Mouse (Mus musculus): Measurements from ENCODE around the gene Scnn1a. TPM values are rescaled to one million over a fixed set of nuclear protein-coding genes. Genes with fewer than 3 reads are reported as not detected.

Scnn1a gene
- polyA plus RNA-seq, 1 experiment, result 0.16 TPM

DNA sequence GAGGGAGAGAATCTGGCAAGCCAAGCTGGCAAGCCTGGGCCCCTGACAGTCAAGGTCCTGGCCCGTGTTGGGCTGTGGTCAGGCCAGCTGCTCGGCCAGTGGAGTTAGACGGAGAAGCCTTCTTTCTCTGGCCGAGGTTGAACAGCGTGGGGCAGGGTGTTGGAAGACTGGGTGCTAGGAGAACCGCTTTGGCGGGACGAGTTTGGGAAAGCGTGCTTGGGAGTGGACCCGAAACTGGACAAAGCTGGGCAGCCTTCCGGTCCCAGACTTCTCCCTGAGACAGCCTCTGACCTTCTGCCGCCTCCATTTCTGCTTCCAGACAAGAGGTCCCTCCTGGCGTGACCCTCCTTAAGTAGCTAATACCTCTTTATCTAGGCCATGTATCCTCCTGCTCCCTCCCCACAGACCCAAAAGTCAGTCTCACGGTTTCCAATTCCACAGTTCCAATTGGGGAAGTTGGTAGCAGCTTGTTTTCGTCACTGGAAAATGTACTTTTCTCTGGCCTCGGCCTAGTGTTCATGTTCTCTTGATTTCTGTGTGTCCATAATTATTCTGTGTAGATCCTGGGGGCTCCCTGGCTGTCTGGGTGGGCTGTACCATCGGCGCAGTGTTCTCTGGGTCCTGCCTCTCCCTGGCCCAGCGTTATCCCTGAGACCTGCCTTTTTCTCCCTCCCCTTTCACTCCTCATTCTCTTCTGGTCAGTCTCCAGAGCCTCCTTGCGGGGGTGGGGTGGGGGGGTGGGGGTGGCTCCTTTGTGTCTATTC, 30.0 kb downstream of the Scnn1a start:
- no peak for TF ChIP-seq MYOD1 (IDR thresholded peaks at IDR 0.05; ENCODE audit: control insufficient read depth, insufficient read length, low read depth)
- no peak for TF ChIP-seq MYOG (IDR thresholded peaks at IDR 0.05; ENCODE audit: control insufficient read depth, extremely low read depth, insufficient read length)
- TF ChIP-seq CEBPB (IDR thresholded peaks at IDR 0.05; ENCODE audit: low read depth), result no peak
- TF ChIP-seq USF1 (IDR thresholded peaks at IDR 0.05; ENCODE audit: low read depth), result no peak
- TF ChIP-seq MAX (IDR thresholded peaks at IDR 0.05), result no peak
- no peak for TF ChIP-seq CTCF (IDR thresholded peaks at IDR 0.05; ENCODE audit: control insufficient read depth, insufficient read depth, insufficient read length)
- TF ChIP-seq FOSL1 (IDR thresholded peaks at IDR 0.05; ENCODE audit: insufficient read depth, low read length, poor library complexity, severe bottlenecking), result no peak
- peaks cover 3% of the 10 kb centered on the region for H3K36me3 ChIP-seq (ENCODE audit: control insufficient read depth, insufficient read depth)
- H3K4me3 ChIP-seq (ENCODE audit: insufficient read depth, poor library complexity, severe bottlenecking), result peak overlapping the region; percentile 80
- peak overlapping the region; percentile 92 for H3ac ChIP-seq (ENCODE audit: control insufficient read depth, insufficient read length, low read depth)
- H3K27me3 ChIP-seq (ENCODE audit: control insufficient read depth, insufficient read depth, insufficient read length), result no peaks in the 10 kb centered on the region
- H3K79me3 ChIP-seq (ENCODE audit: low read depth), result peaks cover 47% of the 10 kb centered on the region
- H3K79me2 ChIP-seq (ENCODE audit: control insufficient read depth, insufficient read depth), result peaks cover 61% of the 10 kb centered on the region

DNA sequence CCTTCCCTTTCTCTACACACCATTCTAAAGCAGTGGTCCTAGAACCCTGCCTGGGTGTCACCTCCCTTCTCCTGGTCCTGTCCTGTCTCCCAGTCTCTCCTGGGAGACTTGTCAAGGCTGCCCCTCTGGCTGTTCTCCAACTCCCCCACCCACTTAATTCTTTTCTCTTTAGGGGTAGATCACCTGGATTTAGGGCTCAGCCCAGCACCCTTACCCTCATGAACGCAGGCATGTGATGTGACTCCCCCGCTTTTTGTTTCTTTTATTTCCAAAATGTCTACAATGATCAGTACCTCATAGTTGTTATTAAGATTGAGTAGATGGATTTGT, 30.5 kb downstream of the Scnn1a start:
- Histone ChIP-seq H3ac (ENCODE audit: control insufficient read depth, insufficient read length, low read depth) (no peak overlapping the region), H3K27me3 (ENCODE audit: control insufficient read depth, insufficient read depth, insufficient read length) (no peaks in the 10 kb centered on the region), H3K79me2 (ENCODE audit: control insufficient read depth, insufficient read depth) (peaks cover 67% of the 10 kb centered on the region), H3K4me3 (ENCODE audit: insufficient read depth, poor library complexity, severe bottlenecking) (peak overlapping the region; percentile 80), H3K36me3 (ENCODE audit: control insufficient read depth, insufficient read depth) (peaks cover 3% of the 10 kb centered on the region), H3K79me3 (ENCODE audit: low read depth) (peaks cover 51% of the 10 kb centered on the region)
- TF ChIP-seq USF1 (IDR thresholded peaks at IDR 0.05; ENCODE audit: low read depth), result no peak
- no peak for TF ChIP-seq FOSL1 (IDR thresholded peaks at IDR 0.05; ENCODE audit: insufficient read depth, low read length, poor library complexity, severe bottlenecking)

DNA sequence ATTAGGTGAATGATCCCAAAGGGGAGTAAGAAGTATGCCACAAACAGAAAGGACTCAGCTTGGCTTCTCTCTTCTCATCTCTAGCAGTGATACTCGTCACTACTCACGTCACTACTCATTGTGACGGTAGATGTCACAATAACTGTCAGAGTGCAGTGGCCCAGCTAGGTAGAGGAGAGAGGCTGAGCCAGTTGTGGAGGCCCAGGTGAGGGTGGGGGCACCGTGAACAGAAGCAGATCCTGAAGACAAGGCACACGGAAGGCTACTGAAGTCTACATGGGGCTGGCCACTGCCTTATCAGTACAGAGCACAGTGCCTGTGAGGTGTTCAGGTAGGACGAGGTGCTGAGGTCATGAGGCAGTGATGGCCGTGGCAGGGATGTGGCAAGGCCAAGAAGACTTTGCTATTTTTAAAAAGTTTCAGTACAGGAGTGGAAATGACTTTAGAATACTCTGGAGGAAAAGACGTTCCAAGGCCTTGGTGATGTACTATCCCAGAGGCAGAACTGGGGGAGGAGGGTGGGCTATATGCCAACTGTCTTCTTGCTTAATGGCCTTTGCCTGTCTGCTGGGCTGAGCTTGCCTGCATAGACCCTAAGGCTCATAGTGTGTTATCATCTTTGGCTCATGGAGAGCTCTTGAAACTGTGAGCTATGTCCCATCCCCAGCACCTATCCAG, 31.0 kb downstream of the Scnn1a start:
- H3K4me3 ChIP-seq (ENCODE audit: insufficient read depth, poor library complexity, severe bottlenecking), result peak overlapping the region; percentile 80
- peaks cover 3% of the 10 kb centered on the region for H3K36me3 ChIP-seq (ENCODE audit: control insufficient read depth, insufficient read depth)
- no peaks in the 10 kb centered on the region for H3K27me3 ChIP-seq (ENCODE audit: control insufficient read depth, insufficient read depth, insufficient read length)
- H3K79me3 ChIP-seq (ENCODE audit: low read depth), result peaks cover 55% of the 10 kb centered on the region
- TF ChIP-seq MYOG (IDR thresholded peaks at IDR 0.05; ENCODE audit: control insufficient read depth, extremely low read depth, insufficient read length) (no peak), CEBPB (IDR thresholded peaks at IDR 0.05; ENCODE audit: low read depth) (no peak), MAX (IDR thresholded peaks at IDR 0.05) (no peak), FOSL1 (IDR thresholded peaks at IDR 0.05; ENCODE audit: insufficient read depth, low read length, poor library complexity, severe bottlenecking) (no peak), USF1 (IDR thresholded peaks at IDR 0.05; ENCODE audit: low read depth) (no peak), CTCF (IDR thresholded peaks at IDR 0.05; ENCODE audit: control insufficient read depth, insufficient read depth, insufficient read length) (no peak), MYOD1 (IDR thresholded peaks at IDR 0.05; ENCODE audit: control insufficient read depth, insufficient read length, low read depth) (no peak)
- H3ac ChIP-seq (ENCODE audit: control insufficient read depth, insufficient read length, low read depth), result no peak overlapping the region
- peaks cover 72% of the 10 kb centered on the region for H3K79me2 ChIP-seq (ENCODE audit: control insufficient read depth, insufficient read depth)

DNA sequence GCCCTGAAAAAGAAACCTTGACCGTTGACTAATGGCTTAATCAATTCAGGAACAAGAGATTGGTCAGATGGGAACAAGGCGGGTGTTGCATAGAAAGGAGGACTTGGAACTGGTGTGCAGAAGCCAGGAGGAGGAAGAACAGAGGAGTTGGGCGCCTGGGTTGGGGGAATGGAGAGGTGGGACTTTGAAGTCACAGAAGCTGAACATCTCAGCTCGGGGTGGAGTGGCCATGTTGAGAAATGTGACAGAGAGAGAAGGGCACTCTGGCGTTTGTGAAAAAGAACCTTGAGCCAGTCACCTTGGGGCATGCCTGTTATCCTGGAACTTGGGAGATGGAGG, 31.6 kb downstream of the Scnn1a start:
- TF ChIP-seq MAX (IDR thresholded peaks at IDR 0.05) (no peak), USF1 (IDR thresholded peaks at IDR 0.05; ENCODE audit: low read depth) (no peak), FOSL1 (IDR thresholded peaks at IDR 0.05; ENCODE audit: insufficient read depth, low read length, poor library complexity, severe bottlenecking) (no peak), MYOD1 (IDR thresholded peaks at IDR 0.05; ENCODE audit: control insufficient read depth, insufficient read length, low read depth) (no peak), MYOG (IDR thresholded peaks at IDR 0.05; ENCODE audit: control insufficient read depth, extremely low read depth, insufficient read length) (no peak), CTCF (IDR thresholded peaks at IDR 0.05; ENCODE audit: control insufficient read depth, insufficient read depth, insufficient read length) (no peak), CEBPB (IDR thresholded peaks at IDR 0.05; ENCODE audit: low read depth) (no peak)
- Histone ChIP-seq H3K4me3 (ENCODE audit: insufficient read depth, poor library complexity, severe bottlenecking) (no peak overlapping the region), H3K79me3 (ENCODE audit: low read depth) (peaks cover 58% of the 10 kb centered on the region)

DNA sequence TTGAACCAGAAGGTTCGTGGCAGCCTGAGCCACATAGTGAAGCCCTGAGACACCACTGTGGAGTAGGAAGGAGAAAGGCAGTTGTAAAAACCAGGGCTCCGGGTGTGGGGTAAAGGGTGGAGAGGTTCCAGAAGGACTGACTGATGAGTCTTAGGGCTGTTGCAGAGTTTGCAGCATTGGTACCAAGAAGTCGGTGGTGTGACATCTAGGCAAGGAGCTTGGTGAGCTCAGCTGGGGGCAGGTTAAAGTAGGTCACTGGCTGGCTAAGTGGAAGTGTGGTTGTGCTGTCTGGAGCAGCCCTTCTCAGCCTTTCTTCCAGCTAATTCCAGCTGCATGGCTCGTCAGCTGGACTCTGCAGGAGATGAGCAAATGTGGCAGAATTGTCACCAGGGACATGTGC, 32.4 kb downstream of the Scnn1a start:
- Histone ChIP-seq H3K4me3 (ENCODE audit: insufficient read depth, poor library complexity, severe bottlenecking) (no peak overlapping the region), H3K36me3 (ENCODE audit: control insufficient read depth, insufficient read depth) (peaks cover 14% of the 10 kb centered on the region), H3K79me3 (ENCODE audit: low read depth) (peaks cover 58% of the 10 kb centered on the region), H3ac (ENCODE audit: control insufficient read depth, insufficient read length, low read depth) (no peak overlapping the region), H3K79me2 (ENCODE audit: control insufficient read depth, insufficient read depth) (peaks cover 78% of the 10 kb centered on the region), H3K27me3 (ENCODE audit: control insufficient read depth, insufficient read depth, insufficient read length) (no peaks in the 10 kb centered on the region)
- TF ChIP-seq MAX (IDR thresholded peaks at IDR 0.05), result no peak
- no peak for TF ChIP-seq MYOG (IDR thresholded peaks at IDR 0.05; ENCODE audit: control insufficient read depth, extremely low read depth, insufficient read length)
- TF ChIP-seq MYOD1 (IDR thresholded peaks at IDR 0.05; ENCODE audit: control insufficient read depth, insufficient read length, low read depth), result no peak
- TF ChIP-seq USF1 (IDR thresholded peaks at IDR 0.05; ENCODE audit: low read depth), result no peak
- TF ChIP-seq CTCF (IDR thresholded peaks at IDR 0.05; ENCODE audit: control insufficient read depth, insufficient read depth, insufficient read length), result no peak
- TF ChIP-seq CEBPB (IDR thresholded peaks at IDR 0.05; ENCODE audit: low read depth), result no peak
- TF ChIP-seq FOSL1 (IDR thresholded peaks at IDR 0.05; ENCODE audit: insufficient read depth, low read length, poor library complexity, severe bottlenecking), result no peak

More for the DNA sequence above, 31.6 kb downstream of the Scnn1a start:
- Histone ChIP-seq H3ac (ENCODE audit: control insufficient read depth, insufficient read length, low read depth) (no peak overlapping the region), H3K36me3 (ENCODE audit: control insufficient read depth, insufficient read depth) (peaks cover 8% of the 10 kb centered on the region), H3K79me2 (ENCODE audit: control insufficient read depth, insufficient read depth) (peaks cover 77% of the 10 kb centered on the region), H3K27me3 (ENCODE audit: control insufficient read depth, insufficient read depth, insufficient read length) (no peaks in the 10 kb centered on the region)

All from C2C12 (cell line).